Mouse (Mus musculus) neutrophil, adult 5-6 weeks (primary cell): Measurements from ENCODE around the gene Galnt2. TPM values are rescaled to one million over a fixed set of nuclear protein-coding genes. Genes with fewer than 3 reads are reported as not detected.

Experiments
- ATAC-seq: fragments of 151-379, 151-347 bp; 2 replicates; pipeline ENCODE4 v1.8.0; 2017; ENCODE audit warnings: mild to moderate bottlenecking, moderate TSS enrichment; ENCODE audit not compliant: insufficient number of reproducible peaks, poor library complexity, low FRiP score, severe bottlenecking; ENCODE audit errors: extremely low read depth
- total RNA-seq: library from RNA; stranded (forward); fragments of 200-1000 nt; gene quantifications from 2 replicates; pipeline ENCODE4 v1.2.3, GENCODE M21; 2017

The Galnt2 gene
- total RNA-seq, 1 experiment from 2014 or later: 27.9 TPM

DNA sequence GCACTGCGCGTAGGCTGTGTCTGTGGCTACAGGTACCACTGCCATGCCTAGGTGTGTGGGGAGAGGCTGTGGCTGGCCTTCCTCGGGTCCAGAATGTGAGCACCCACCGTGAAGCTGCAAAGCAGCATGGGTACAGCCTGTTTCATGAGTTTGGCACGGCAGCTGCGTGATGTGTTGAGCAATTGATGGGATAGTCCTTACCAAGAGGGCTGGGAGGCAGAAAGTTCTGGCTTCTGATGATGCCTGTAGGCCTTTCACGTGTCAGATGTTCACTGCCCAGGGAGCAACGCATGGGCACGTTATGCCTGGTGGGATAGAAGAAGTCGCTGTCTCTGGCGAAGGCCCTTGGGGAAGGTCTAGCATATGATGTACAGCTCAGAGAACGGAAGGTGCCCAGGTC is 33.5 kb downstream of the Galnt2 start:
- ATAC-seq: no peak

DNA sequence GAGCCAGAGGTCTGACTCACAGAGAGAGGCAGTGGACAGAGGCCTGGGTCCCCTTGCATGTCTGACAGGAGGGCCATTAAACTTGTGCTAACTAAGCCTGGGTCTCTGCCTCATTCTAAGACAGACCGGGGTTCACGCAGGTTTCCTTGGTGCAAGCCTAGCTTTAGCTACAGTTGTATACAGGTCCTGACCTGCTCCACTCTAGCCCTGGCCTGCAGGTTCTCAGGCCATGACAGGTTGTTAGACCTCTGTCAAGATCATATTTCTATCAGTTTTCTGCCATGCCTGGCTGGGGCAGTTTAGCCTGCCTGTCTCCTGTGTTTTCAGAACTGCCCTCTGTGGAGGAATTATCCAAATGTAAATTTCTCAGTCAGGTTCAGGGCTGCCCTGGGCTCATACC is 33.9 kb downstream of the Galnt2 start:
- ATAC-seq: no peak

DNA sequence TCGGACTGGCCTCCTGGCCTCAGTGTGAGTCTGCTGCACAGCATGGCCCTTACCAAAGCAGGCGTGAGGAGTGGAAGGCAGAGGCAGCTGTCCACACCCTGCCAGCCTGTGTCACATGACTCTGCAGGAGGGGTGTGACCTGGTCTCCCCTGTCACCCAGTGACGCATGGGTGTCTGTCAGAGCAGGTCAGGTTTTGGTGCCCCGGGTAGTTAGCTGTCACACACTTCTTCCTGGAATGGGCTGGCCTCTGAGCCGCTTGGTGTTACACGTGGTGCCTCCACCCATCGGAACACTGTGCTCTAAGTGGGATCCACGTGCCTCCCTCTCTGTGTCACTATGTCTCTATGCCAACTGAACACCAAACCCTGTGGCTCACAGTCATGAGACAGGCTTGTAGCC is 34.6 kb downstream of the Galnt2 start:
- peak; percentile 68 for ATAC-seq

DNA sequence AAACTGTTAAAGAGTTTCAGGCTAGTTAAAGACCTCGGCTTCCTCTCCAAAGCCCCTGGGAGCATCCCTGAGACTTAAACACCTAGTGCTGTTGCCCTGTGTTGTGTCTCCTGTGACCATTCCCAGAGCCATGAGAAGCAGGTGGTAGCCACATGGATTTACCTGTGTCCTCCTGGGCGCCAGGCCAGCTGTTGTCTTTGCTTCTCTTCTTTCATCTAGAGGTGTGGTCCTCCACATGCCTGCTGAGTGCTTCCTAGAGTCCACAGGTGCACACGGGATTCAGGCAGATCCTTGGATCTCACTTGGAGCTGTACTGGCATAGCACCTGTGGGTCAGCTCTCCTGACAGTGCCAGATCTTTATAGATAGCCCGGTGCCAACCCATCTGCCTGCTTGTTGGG is 36.0 kb downstream of the Galnt2 start:
- no peak for ATAC-seq

DNA sequence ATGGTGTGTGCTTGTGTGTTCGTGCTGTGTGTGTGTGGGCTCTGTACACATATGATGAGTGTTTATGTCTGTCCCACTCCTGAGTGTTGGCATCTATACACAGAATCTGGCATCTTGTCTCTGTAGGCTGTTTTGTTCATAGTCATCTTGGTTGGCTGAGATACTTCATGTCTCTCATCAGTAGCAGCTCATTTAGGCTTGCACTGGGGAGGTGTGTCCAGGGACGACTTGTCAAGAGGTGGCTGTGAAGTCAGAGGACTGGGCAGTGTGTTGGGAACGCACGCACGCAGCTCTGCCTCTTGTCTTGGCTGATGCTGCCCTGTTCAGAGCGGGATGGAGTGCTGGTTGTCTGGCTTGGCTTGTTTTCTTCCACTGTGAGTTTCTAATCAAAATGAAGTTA is 39.3 kb downstream of the Galnt2 start:
- no peak for ATAC-seq

DNA sequence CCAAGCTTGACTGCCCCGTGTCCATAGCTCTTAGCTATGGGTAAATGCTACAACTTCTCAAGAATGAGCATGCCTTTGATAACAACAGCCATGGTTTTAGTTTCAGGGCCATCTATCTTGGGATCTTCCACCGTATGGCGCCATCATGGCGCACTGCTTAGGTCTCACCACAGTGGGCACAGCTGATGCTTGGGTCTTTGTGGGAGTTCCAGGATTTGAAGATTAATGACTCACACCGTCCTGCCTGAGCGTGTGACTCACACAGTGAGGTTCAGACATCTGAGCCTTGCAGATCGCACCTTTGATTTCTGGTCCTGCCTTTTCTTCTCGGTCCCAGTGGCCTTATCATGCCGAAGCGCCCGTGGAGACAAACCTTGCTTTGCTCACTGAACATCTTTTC is 39.7 kb downstream of the Galnt2 start:
- ATAC-seq: no peak

DNA sequence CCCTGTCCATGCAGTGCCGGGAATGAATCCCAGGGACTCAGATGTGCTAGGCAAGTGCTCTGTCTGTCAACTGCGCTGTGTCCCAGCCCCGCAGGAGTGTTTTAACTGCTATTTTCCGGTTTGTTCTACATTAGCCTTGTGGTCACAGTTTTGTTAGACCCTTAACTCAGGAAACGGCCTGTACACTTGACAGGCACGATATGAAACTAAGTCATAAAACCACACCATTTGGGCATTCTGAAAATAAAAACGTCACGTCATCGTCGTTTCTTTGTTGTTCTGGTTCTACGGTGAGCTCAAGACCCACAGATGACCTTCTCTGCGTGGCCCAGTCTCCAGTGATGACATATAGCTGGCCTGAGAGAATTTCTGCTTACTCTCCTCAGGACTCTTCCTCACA is 40.3 kb downstream of the Galnt2 start:
- no peak for ATAC-seq

DNA sequence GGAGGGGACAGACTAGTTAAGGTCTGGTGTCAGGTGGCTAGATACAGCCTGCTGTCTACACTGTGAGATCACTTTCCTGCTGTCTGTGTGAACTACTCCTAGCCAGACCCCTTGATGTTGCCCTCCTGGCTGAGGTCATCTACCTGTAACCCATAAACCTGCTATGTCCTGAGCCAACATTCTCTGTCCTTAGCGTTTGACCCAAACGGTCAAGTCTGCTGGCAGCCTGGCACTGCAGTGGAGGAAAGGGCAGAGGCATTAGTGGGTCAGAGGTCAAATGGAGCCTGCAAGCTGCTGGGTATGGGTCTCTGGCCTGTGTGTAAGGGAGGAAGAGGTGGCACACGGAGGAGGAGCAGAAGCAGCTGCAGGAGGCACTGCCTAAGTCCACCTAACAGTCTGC is 41.6 kb downstream of the Galnt2 start:
- ATAC-seq: no peak

DNA sequence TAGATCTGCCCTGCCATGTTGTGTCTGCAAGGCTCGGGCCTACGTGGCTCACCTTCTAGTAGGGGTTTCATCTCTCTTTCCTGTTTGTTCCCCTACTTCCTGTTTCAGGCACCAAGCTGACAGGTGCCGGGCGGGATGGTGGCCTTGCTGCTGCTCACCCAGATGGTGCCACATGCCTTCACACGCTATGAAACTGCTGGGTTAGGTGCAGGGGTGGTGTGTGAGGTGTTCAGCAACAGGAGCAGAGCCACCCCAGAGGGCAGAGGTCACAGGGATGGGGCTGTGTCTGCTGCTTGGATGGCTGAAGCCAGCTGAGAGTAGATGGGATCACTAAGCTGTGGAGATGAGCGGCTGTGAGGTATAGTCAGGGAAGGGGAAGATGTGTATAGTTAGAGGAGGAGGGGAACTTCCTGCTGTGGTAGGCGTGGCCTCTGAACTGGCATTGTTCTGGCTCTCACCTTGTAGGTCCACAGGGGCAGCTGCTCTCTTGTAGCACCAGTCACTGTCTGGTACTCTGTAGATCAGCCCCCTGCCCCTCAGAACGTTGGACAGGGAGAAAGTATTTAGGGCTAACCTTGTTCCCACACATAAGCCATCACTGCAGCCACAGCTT is 42.5 kb downstream of the Galnt2 start:
- ATAC-seq: peak; percentile 51

DNA sequence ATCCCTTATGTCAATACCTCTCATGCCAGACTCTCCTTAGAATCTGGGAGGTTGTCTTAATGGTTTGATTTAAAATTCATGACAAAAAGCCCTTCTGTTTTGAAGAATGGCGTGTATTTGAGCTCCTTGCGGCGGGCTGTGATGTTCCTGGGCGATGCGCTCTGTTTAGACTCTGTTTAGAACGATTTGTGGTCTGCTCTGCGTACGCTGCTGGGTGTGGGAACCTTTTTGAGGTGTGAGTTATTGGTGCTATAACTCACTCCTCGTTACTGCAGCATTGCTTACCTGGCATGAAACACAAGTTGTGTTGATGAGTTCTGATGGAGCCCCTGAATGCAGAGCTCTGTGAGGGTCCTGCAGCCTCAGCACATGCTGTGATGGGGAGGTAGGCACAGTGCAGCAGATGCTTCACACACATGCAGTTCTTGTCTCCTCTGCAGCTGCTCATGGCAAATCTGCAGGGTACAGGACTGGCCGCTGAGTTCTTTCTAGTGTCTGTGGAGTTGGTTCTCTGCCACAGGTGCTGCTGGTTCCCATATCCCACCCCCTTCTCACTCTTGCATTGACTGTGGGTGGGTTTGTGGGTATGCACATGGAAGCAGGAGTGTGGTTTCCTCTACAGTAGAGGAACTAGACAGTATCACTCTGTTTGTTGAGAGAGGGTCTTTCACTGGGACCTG is 43.4 kb downstream of the Galnt2 start:
- no peak for ATAC-seq

DNA sequence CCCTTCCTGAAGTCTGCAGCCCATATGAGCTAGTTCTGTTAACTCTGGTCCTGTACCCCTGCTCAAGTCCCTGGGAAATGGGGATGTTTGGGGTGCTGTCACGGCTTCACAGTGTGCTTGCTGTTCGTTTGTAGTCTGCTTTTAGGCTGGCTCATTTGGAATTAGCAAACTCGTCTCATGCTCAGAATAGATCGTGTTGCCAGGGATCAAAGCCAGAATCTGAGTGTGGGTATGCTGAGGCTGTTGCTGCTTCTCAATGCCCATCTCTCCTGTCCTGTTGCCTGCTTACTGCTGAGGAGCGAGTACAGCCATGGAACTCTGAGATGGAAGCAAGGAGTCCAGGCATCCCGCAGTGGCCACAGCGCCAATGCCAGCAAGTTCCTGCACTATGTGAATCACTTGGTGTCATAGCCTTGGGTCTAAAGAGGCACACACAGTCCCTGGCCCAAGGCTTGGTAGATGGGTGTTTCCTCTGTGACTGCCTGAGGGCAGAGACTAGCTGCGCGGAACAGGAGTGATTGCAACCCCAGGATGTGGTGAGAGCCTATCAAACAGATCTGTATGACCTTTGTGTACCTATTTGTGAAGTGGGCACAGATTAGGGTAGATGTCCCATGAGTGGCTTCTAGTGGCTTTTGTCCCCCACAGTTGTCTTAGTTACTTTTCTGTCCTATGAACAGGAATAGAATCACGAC is 44.3 kb downstream of the Galnt2 start:
- no peak for ATAC-seq

DNA sequence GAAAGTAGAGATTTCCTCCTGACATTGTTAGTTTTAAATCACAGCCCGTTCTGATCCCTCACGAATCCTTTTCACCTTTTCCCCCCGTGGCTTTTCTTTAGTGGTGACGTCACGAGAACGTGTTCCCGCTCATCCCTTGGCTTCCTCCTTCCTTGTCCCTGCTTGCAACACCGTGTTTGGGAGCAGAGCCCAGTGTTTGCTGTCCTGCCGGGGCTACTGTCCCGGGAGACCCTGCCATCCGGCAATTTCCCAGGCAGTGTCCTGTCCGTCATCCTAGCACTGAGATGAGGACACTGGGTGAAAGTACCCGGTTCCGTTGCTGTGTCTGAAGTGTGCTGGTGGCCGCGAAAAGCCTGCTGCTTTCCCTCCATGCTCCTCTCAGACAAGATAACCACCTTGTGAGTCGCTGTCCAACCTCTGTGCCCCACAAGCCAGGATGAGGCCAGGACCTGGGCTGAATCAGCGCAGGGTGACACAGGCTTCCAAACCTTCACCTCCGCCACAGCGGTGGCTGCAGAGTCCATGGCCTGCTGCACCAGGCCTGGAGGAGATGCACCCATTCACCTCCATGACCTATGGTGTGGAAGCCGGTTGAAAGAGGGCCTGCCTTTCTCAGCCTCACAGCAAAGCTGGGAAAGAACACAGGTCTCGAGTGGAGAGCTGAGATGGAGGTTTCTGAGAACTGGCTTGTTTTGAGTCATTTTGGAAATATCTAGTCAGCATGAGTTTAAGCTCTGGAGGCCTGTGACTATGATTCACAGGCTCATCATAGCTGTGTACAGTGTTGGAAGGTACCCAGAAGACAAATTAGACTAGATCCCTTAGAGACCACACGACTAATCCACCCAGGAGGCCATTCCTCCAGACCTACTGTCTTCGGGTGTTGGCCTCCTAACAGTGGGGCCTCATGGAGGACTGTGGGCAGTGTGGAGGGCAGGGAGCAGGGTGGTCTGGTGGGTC is 47.0 kb downstream of the Galnt2 start:
- ATAC-seq: no peak

DNA sequence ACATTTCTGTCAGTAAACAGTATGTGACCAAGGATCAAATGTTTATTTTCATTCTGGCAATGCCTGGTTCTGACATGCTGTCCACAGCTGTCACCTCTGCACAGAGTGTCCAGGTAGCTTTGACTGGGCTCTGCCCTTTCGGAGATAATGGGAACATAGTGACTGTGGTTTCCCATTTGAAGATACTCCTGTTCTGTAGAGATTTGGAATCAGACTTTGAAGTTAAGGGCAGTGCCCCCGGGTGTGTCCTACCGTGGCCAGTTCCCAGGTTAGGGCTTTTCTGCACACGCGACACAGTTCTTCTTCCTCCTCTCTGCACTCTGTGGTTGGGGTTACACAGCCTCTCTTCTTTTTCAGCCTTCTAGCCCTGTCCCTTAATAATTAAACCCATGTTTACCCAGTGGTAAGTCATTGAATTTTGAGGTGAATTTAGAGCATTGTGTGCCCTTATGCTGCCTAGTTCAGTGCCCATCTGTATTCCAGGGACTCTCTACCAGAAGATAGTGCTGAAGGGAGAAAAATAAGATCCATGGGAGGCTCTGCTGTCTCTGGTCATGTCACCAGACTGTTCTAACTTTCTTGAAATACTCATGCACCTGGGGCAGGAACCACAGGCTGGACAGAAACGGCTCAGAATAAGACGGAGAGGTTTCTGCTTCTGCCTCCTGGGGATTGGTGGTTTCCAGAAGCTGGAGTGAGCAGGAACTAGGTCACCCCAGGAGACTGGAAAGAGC is 47.9 kb downstream of the Galnt2 start:
- no peak for ATAC-seq

DNA sequence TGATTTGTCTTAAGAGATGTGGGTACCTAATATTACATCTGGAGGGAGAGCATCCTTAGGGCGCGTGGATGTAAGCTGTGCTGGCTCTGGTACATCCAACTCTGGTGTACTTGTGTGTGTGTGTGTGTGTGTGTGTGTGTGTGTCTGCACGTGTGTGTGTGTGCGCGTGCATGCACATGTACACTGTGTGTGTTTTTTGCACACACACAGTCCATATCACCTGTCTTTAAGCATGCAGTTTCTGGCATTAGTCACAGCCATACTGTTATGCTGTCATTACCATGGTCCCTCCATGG is 48.4 kb downstream of the Galnt2 start:
- no peak for ATAC-seq

DNA sequence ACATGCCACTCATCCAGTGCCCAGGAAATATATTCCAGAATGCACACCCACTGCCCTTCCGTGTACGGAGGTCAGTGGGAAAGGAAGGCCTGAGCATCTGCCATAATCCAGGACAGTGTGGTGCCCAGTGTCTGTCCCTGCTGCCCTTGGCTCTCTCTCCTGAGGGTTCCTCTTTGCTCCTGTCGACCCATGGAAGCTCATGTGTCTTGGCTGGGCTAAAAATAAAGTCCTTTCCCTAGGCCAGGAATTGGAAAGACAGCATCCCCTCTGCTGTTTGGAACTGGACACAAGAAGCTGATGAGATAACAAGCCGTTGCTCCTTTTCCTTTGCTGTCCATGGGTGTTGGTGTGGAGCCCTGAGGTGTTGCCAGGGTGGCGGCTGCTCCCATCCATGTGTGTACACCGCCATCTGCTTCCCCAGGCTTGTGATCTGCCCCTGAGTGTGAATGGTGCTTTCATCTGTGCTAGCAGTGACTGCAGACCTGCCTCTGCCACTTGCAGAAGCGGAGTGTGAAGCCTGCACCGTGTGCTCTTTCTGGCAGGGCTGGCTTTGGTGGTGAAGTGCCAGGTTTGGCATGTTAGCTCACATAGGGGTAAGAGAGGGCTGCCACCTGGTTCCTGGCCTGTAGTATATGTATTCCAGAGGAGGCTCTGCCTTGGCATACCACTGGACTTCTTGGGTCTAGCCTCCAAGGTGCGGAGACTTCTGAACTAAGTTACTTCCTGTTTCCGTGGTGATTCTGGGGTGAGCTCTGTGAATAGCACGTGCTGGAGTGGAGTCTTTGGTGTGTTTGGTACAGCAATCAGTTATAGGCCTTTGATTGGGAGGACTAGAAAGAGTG is 50.7 kb downstream of the Galnt2 start:
- ATAC-seq: no peak

DNA sequence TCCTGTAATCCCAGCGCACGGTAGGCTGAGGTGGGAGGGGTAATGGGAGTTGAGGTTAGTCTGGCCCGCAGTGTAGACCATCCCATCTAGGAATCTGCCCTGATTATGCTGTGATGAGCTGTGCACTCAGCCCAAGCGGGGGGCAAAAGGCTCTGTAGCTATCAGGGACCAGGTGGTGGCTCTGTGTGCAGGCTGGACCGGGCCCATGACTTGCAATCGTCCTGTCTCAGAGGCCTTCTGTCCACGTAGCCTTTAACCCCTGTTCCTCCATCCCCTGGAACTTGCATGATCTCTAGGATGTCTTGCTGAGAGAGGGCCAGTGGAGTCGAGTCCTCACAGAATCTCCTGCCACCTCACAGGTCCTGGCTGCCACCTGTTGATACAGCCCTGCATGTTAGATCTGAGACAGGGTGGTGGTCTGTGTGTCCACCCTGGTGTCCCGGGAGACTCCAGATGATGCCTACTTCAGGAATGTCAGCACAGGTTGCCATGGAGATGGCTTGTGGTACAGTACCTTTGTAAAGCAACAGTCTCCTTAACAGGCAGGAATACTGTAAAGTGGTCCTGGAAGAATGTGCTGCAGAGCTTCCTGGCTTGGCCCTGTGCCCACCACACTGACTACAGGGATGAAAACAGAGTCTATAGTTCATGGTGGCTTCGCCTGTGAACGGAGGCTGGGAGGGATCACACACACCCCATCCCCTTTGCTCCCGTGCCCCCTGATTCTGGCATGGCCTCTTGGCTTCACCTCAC is 51.9 kb downstream of the Galnt2 start:
- no peak for ATAC-seq

DNA sequence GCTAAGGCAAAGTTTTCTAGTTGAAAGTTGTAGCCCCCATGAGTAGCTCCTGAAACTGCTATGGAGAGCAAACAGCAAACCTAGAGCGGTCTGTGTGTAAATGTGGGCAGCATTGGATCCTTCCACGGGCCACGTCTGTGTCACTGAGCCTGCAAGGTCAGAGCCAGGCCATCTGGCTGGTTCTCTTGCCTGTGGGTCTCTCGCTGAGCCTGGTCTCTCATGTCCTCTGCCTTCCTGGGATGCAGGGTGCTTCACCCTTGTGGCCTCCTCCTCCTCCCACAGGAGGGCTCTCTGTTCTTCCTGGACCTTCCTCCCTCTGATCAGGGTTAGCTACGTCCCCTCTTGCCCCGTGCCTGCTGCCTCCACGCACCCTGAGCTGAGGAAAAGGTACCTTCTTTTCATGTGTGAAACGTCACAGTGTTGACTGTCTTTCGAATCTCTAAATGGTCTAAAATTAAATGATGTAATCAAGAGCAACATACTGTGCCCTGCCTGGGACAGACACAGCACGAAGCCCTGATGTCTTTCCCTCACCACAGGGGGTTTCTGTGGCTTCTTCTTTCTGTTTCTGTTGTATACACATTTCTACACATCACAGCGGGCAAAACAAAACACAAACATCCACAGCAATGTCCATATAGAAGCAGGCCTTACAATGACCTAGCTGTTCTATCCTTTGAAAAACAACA is 52.6 kb downstream of the Galnt2 start:
- ATAC-seq: no peak
